Mouse (Mus musculus) adrenal gland, postnatal 4 days (tissue): Measurements from ENCODE around the gene C87499. TPM values are rescaled to one million over a fixed set of nuclear protein-coding genes. Genes with fewer than 3 reads are reported as not detected.
A peak's percentile ranks its signal among the peaks of the same experiment; 100 is the strongest.

Source experiments
- DNase-seq, 2 experiments: peaks; one replicate each; pipeline ENCODE4 v3.0.0; 2021 to 2022; ENCODE audit warnings: low spot score in 2 of 2, mixed read lengths in 2 of 2
- long read RNA-seq, 2 experiments: library from polyadenylated mRNA; stranded (forward); transcript quantifications; one replicate each; pipeline ENCODE4 v2.0.0; 2021
- total RNA-seq, 2 experiments: library from RNA; stranded (reverse); gene quantifications; 2 replicates each; pipeline ENCODE4 v1.2.3; 2021

The C87499 gene
- not detected for total RNA-seq
- long read RNA-seq, experiment 1 = 0 reads
- long read RNA-seq, experiment 2 = 0 reads

GRCm38 (mm10) chr4:88634311-88634710, at the start of gene C87499:
Gene C87499, minus strand, starts transcription at chr4:88634411.
- DNase-seq = no peak

- DNase-seq = no peak
Observed at GRCm38 (mm10) chr4:88683812-88684211, 49.6 kb upstream of the C87499 start, which contains the start of gene Ifna2. Gene Ifna2, minus strand, starts transcription at chr4:88683912.

GRCm38 (mm10) chr4:88681353-88681752, 47.1 kb upstream of the C87499 start:
- no peak for DNase-seq

DNA sequence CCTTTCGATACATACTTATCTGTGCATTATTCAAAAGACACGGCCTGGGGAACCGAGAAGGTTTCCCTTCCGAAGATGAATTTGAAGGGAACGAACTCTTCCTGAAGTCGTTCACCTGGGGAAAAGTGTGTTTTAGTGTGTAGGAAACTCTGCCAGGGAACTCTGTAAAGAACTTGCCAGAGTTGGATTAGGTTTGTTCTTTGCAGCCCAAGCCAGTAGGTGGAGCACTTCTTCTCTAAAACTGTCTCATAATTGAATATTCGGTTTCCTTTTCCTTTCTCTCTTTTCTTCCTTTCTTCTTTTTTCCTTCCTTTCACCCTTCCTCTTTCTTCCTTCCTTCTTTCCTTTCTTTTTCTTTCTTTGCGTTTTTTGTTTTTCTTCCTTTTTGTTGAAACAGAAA, 46.2 kb upstream of the C87499 start:
- no peak for DNase-seq

- no peak for DNase-seq
Observed at GRCm38 (mm10) chr4:88676824-88677223, 42.6 kb upstream of the C87499 start, which contains the start of gene Ifna16. Gene Ifna16, minus strand, starts transcription at chr4:88676924.

- DNase-seq = no peak
Observed at GRCm38 (mm10) chr4:88655461-88655860, 21.2 kb upstream of the C87499 start.

GRCm38 (mm10) chr4:88653644-88654043, 19.4 kb upstream of the C87499 start:
- no peak for DNase-seq

- no peak for DNase-seq
Observed at GRCm38 (mm10) chr4:88644359-88644758, 10.1 kb upstream of the C87499 start, which contains the start of gene Ifna13. Gene Ifna13, minus strand, starts transcription at chr4:88644459.

GRCm38 (mm10) chr4:88642526-88642925, 8.3 kb upstream of the C87499 start:
- DNase-seq = no peak

DNA sequence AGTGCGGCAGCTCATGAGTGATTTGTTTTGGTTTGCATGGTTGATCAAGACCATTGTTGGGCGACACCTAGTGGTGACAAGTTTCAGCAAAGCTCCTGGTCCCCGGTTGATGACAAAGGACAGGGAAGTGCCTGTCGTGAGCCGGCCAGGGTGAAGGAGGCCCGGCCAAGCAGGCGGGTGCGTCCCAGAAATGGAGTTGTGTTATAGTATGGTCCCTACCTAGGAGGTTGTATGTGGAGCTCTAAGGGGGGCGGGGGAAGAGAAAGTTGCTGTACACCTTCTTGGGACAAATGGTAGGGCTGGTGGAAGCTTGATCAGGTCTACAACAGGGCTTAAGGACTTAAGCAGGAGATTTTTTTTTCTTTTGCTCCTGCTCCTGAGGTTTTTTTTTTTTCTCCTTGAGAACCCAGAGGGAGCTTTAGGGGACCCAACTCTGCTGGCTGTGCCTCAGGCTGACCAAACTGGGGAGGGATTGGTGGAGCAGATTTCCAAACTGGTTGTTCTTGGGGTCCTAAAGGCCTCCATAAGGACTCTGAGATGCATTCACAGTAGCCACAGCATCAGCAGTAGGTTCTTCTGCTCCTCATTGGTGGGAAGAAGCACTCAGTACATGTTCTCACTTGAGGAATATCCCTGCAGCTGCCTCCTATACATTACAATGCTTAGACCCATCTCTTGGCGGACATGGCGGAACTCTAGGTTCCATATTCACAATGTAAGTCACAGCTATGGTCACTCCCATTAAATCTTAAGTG, 7.0 kb upstream of the C87499 start:
- DNase-seq = peak; percentile 81 to 96

DNA sequence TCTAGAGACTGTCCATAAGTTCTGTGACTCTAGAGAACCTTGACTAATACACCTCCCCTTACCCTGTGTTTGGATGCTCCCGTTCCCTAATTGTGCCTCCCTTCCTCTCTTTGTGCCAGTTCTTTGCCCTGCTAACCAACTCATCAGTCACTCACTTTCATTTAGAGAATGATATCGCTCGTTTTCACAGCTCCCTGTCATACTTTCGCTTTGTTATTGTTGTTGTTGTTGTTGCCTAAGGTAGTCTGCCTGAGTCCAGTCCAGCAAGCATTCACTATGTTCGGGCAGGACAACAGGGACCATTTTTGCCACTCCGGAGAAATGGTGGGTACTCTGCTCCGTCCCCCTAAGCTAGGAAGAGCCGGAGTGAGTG, 6.5 kb upstream of the C87499 start:
- no peak for DNase-seq

GRCm38 (mm10) chr4:88603276-88603675, 30.9 kb downstream of the C87499 start, which contains the start of gene Ifna12:
Gene Ifna12, minus strand, starts transcription at chr4:88603376.
- no peak for DNase-seq

DNA sequence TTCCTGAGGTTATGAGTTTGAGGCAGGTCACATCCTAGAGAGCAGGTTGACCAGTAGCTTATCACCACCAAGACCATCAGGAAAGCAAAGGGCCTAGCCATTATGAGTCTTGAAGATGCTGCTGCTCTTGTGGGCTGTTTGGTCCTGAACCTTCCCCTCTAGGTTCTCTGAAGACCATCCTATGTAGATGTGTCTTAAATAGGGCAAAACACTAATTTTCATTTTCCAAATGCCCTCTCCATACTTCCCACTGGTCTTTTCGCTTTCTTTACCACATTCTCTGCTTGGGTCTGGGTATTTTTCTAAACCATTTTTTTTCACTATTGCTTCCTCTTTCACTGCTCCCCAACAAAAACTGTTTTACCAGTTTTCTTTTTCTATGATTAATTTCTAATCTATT, 41.9 kb downstream of the C87499 start, which contains the start of gene Ifna9:
Gene Ifna9, minus strand, starts transcription at position 101 of the 400 bp plus-strand sequence.
- no peak for DNase-seq

Other genes with a start within 250 kb of the C87499 start
- gene Hacd4, start 195.5 kb downstream of the C87499 start, total RNA-seq = 1 to 10 TPM; 6.5 to 8.4 TPM
- gene Ifnb1, start 111.6 kb downstream of the C87499 start, total RNA-seq = not detected
- gene Ifna15, start 76.2 kb downstream of the C87499 start, total RNA-seq = not detected
- not detected for gene Ifna14, start 62.6 kb downstream of the C87499 start, total RNA-seq
- not detected for gene Ifna9, start 42.0 kb downstream of the C87499 start, total RNA-seq
- gene Ifna12, start 31.0 kb downstream of the C87499 start, total RNA-seq = not detected
- not detected for gene Ifna13, start 10.0 kb upstream of the C87499 start, total RNA-seq
- gene Ifna16, start 42.5 kb upstream of the C87499 start, total RNA-seq = not detected
- not detected for gene Ifna2, start 49.5 kb upstream of the C87499 start, total RNA-seq
- not detected for gene Ifnab, start 56.9 kb upstream of the C87499 start, total RNA-seq
- gene Gm26566, start 87.4 kb upstream of the C87499 start, total RNA-seq = under 1 TPM; 0.31 to 0.48 TPM
- 10 to 100 TPM; 85.2 to 88.5 TPM for gene Klhl9, start 88.1 kb upstream of the C87499 start, total RNA-seq
- not detected for gene Gm13271, start 120.5 kb upstream of the C87499 start, total RNA-seq
- gene Gm13283, start 125.7 kb upstream of the C87499 start, total RNA-seq = not detected
- not detected for gene Gm13290, start 139.4 kb upstream of the C87499 start, total RNA-seq
- gene Gm13289, start 142.5 kb upstream of the C87499 start, total RNA-seq = not detected
- gene Gm13272, start 145.4 kb upstream of the C87499 start, total RNA-seq = not detected
- not detected for gene Ifnz, start 147.7 kb upstream of the C87499 start, total RNA-seq
- not detected for gene Gm13276, start 151.3 kb upstream of the C87499 start, total RNA-seq
- not detected for gene Gm13277, start 154.2 kb upstream of the C87499 start, total RNA-seq
- not detected for gene Gm13278, start 157.1 kb upstream of the C87499 start, total RNA-seq
- not detected for gene Gm13275, start 160.1 kb upstream of the C87499 start, total RNA-seq
- gene Gm13279, start 163.0 kb upstream of the C87499 start, total RNA-seq = not detected
- under 1 TPM in 1 of 2 experiments, not detected in 1; 0.50 TPM for gene Gm13285, start 165.3 kb upstream of the C87499 start, total RNA-seq
- not detected for gene Gm13287, start 168.8 kb upstream of the C87499 start, total RNA-seq
- gene Gm13288, start 171.1 kb upstream of the C87499 start, total RNA-seq = not detected
- gene Ifna7, start 181.8 kb upstream of the C87499 start, total RNA-seq = not detected
- gene Ifna11, start 185.5 kb upstream of the C87499 start, total RNA-seq = not detected
- gene Ifna6, start 193.0 kb upstream of the C87499 start, total RNA-seq = not detected
- not detected for gene Ifna5, start 201.1 kb upstream of the C87499 start, total RNA-seq
- gene Ifna4, start 207.4 kb upstream of the C87499 start, total RNA-seq = not detected
- not detected for gene Ifna1, start 215.7 kb upstream of the C87499 start, total RNA-seq
- gene Ifne, start 245.8 kb upstream of the C87499 start, total RNA-seq = not detected